Mouse (Mus musculus) limb, embryonic 11.5 days (tissue): Measurements from ENCODE around the gene Irf8. TPM values are rescaled to one million over a fixed set of nuclear protein-coding genes. Genes with fewer than 3 reads are reported as not detected.
"Not testable (repeated sequence)": the region's sequence is repeated elsewhere in the genome, so short reads cannot be mapped to it uniquely, and the experiment has no call there.

Source experiments
- ATAC-seq: fragments of 200-750 bp; cut with Nextera tagmentation; 2 replicates; pipeline ENCODE4 v1.8.0; 2017; ENCODE audit warnings: low read depth; ENCODE audit not compliant: insufficient number of reproducible peaks, low FRiP score, low TSS enrichment
- DNase-seq: peaks from one replicate; pipeline ENCODE4 v3.0.0-alpha.2; 2015; ENCODE audit warnings: low spot score
- H3K27ac ChIP-seq: fragments of 300-500 bp; sonication (generic); replicated peaks from 2 replicates; pipeline ENCODE4 v1.5.1; 2014; ENCODE audit warnings: low read depth, mild to moderate bottlenecking, low read length
- H3K27me3 ChIP-seq: fragments of 300-500 bp; sonication (generic); 2 replicates; pipeline ENCODE4 v1.6.1; 2014; ENCODE audit warnings: mild to moderate bottlenecking, low read length, mixed read lengths; ENCODE audit not compliant: control insufficient read depth, insufficient read depth
- H3K36me3 ChIP-seq: fragments of 300-500 bp; sonication (generic); 2 replicates; pipeline ENCODE4 v1.6.1; 2014; ENCODE audit warnings: mild to moderate bottlenecking, low read length, moderate library complexity, mixed read lengths; ENCODE audit not compliant: control insufficient read depth, insufficient read depth
- H3K4me1 ChIP-seq: fragments of 300-500 bp; sonication (generic); 2 replicates; pipeline ENCODE4 v1.6.1; 2014; ENCODE audit warnings: low read length, mixed read lengths; ENCODE audit not compliant: control insufficient read depth, insufficient read depth
- H3K4me2 ChIP-seq: fragments of 300-500 bp; sonication (generic); 2 replicates; pipeline ENCODE4 v1.6.1; 2014; ENCODE audit warnings: low read depth, mild to moderate bottlenecking, moderate library complexity; ENCODE audit not compliant: severe bottlenecking
- H3K4me3 ChIP-seq: fragments of 300-500 bp; sonication (generic); 2 replicates; pipeline ENCODE4 v1.5.1; 2014; ENCODE audit warnings: low read depth, low read length
- H3K9ac ChIP-seq: fragments of 300-500 bp; sonication (generic); 2 replicates; pipeline ENCODE4 v1.6.1; 2014; ENCODE audit warnings: mild to moderate bottlenecking, low read length
- H3K9me3 ChIP-seq: fragments of 300-500 bp; sonication (generic); 2 replicates; pipeline ENCODE4 v1.6.1; 2016; ENCODE audit warnings: low read length; ENCODE audit not compliant: control insufficient read depth
- WGBS: fragments of 180-500 bp; shearing (Covaris S2); extraction: QIAGEN DNeasy Blood & Tissue Kit; methylation state at CpG from one replicate; pipeline ENCODE4 v1.1.7; 2014; 5-methylcytosine and 5-hydroxymethylcytosine counted together
- polyA plus RNA-seq: library from polyadenylated mRNA; unstranded; fragments of >200 nt; fragmentation: Nextera tagmentation; extraction: Ambion mirVana; gene quantifications from 2 replicates; pipeline ENCODE4 v1.2.1, GENCODE M21; 2014

Gene Irf8
- polyA plus RNA-seq, 1 experiment from 2014 or later = 2.4 TPM

- no peaks in the 10 kb centered on the region for H3K36me3 ChIP-seq
- H3K9ac ChIP-seq = no peak overlapping the region
- no peak overlapping the region for H3K4me2 ChIP-seq
- H3K27me3 ChIP-seq = no peaks in the 10 kb centered on the region
- no peak overlapping the region for H3K27ac ChIP-seq
- H3K4me3 ChIP-seq = no peak overlapping the region
- 0 out of 2 replicates have a peak, but pooled peaks cover 3% of the 10 kb centered on the region for H3K4me1 ChIP-seq
- 83% methylated on average over 10 of the region's 10 CpGs for WGBS
- ATAC-seq (no peak), DNase-seq (no peak)
- no peaks in the 10 kb centered on the region for H3K9me3 ChIP-seq
These were observed 27.0 kb upstream of the Irf8 start for GRCm38 (mm10) chr8:120709176-120709575.

DNA sequence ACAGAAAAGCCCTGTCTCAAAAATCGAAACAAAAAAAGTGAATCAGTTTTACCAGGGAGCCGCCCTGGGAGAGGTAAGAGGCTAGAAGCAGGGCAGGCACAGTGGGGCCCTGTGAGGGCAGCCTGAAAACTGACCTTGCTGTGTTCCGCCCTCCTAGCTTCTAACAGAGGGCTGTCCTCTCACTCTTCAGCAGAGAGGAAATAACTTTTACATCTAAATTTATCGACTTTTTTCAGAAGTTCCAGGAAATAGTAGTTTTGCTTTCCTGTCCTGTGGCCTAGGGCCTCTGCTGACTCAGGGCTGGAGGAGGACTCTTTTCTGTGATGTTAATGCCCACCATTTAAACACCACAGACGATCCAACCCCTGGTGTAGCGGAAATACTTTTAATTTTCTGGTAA is 21.0 kb upstream of the Irf8 start:
- H3K9me3 ChIP-seq = no peaks in the 10 kb centered on the region

DNA sequence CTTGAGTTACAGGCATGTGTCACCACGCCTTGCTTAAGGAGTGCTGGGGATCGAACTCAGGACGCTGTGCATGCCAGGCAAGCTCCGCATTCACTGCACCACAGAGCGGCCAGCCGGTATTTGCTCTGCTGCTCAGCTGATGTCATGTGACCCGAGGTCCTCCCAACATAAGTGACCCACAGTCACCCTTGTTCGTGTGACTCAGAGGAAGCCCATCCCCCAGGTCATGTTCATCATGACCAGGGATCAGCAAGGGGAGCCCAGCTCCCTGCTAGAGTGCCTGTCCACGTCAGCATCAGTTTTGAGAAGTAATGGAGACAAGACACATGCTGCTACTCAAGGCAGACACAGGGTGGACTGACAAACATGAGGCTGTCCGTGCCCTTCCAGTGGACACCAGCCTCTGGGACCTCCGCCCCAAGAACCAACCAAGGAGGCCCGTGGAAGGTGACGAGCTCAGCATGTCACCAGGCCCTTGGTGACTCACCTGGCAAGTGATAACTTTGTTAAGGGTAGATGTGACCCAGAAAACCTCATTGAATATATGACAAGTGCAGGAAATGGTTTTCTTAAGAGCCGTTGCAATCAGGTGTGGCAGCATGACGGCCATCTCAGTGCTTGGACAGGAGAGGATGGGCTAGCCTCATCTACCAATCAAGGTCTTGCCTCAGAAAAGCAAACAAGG is 20.0 kb upstream of the Irf8 start:
- DNase-seq (no peak), ATAC-seq (no peak)
- no peaks in the 10 kb centered on the region for H3K36me3 ChIP-seq
- no peak overlapping the region for H3K9ac ChIP-seq
- no peaks in the 10 kb centered on the region for H3K27me3 ChIP-seq
- 79% methylated on average over 15 of the region's 15 CpGs for WGBS
- H3K4me3 ChIP-seq = no peak overlapping the region
- H3K4me1 ChIP-seq = no peaks in the 10 kb centered on the region
- H3K9me3 ChIP-seq = no peaks in the 10 kb centered on the region
- no peak overlapping the region for H3K4me2 ChIP-seq
- no peak overlapping the region for H3K27ac ChIP-seq

More for the DNA sequence above, 21.0 kb upstream of the Irf8 start:
- Histone ChIP-seq H3K4me3 (no peak overlapping the region), H3K27ac (no peak overlapping the region), H3K27me3 (no peaks in the 10 kb centered on the region), H3K4me2 (no peak overlapping the region), H3K36me3 (no peaks in the 10 kb centered on the region), H3K4me1 (no peaks in the 10 kb centered on the region), H3K9ac (no peak overlapping the region)
- no peak for ATAC-seq
- DNase-seq = no peak
- 81% methylated on average over 6 of the region's 6 CpGs for WGBS

GRCm38 (mm10) chr8:120719586-120720236 is 16.4 kb upstream of the Irf8 start:
- DNase-seq = no peak

GRCm38 (mm10) chr8:120723025-120723424 is 13.1 kb upstream of the Irf8 start:
- Histone ChIP-seq H3K27ac (no peak overlapping the region), H3K4me1 (0 out of 2 replicates have a peak, but pooled peaks cover 2% of the 10 kb centered on the region), H3K9me3 (0 out of 2 replicates have a peak, but pooled peaks cover 2% of the 10 kb centered on the region), H3K4me3 (no peak overlapping the region), H3K27me3 (no peaks in the 10 kb centered on the region), H3K4me2 (no peak overlapping the region), H3K9ac (no peak overlapping the region), H3K36me3 (no peaks in the 10 kb centered on the region)
- WGBS = 68% methylated on average over 6 of the region's 6 CpGs
- no peak for DNase-seq
- no peak for ATAC-seq

More at GRCm38 (mm10) chr8:120719586-120720236, 16.4 kb upstream of the Irf8 start:
- Histone ChIP-seq H3K9me3 (0 out of 2 replicates have a peak, but pooled peaks cover 2% of the 10 kb centered on the region), H3K4me3 (no peak overlapping the region), H3K27me3 (no peaks in the 10 kb centered on the region), H3K4me1 (no peaks in the 10 kb centered on the region), H3K27ac (no peak overlapping the region), H3K9ac (no peak overlapping the region), H3K36me3 (no peaks in the 10 kb centered on the region), H3K4me2 (no peak overlapping the region)
- no peak for ATAC-seq
- 74% methylated on average over 19 of the region's 19 CpGs for WGBS

- not testable (repeated sequence) for H3K4me1 ChIP-seq, ATAC-seq, H3K9ac ChIP-seq, H3K27me3 ChIP-seq, H3K36me3 ChIP-seq, H3K27ac ChIP-seq, DNase-seq, H3K4me2 ChIP-seq, H3K9me3 ChIP-seq, H3K4me3 ChIP-seq
- 92% methylated on average over 2 of the region's 4 CpGs for WGBS
These were observed 12.1 kb upstream of the Irf8 start for GRCm38 (mm10) chr8:120724096-120724495.

- no peak overlapping the region for H3K27ac ChIP-seq
- H3K9me3 ChIP-seq = 0 out of 2 replicates have a peak, but pooled peaks cover 2% of the 10 kb centered on the region
- H3K4me1 ChIP-seq = 0 out of 2 replicates have a peak, but pooled peaks cover 2% of the 10 kb centered on the region
- H3K36me3 ChIP-seq = no peaks in the 10 kb centered on the region
- H3K27me3 ChIP-seq = no peaks in the 10 kb centered on the region
- 77% methylated on average over 17 of the region's 17 CpGs for WGBS
- no peak for DNase-seq
- H3K9ac ChIP-seq = no peak overlapping the region
- H3K4me3 ChIP-seq = no peak overlapping the region
- H3K4me2 ChIP-seq = no peak overlapping the region
- ATAC-seq = no peak
These were observed 11.2 kb upstream of the Irf8 start for GRCm38 (mm10) chr8:120724816-120725575.

DNA sequence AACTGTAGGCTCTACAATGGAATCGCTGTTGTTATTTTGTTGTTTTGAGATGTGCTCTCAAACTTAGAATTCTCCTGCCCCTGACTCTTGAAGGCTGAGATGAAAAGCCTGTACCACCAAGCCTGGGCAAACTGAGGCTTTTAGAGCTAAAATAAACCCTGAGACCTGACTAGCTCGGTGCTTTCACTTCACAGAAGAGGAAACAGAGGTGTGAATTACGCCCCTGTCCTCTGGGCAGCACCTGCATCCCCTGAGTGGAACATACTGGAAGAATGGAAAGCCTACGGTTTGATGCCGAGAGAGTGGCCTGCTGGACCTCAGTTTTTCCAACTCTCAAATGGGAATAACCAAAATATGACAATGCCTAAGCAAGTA is 10.6 kb upstream of the Irf8 start:
- Histone ChIP-seq H3K27ac (no peak overlapping the region), H3K36me3 (no peaks in the 10 kb centered on the region)

More for the DNA sequence above, 10.6 kb upstream of the Irf8 start:
- Histone ChIP-seq H3K27me3 (no peaks in the 10 kb centered on the region), H3K9ac (no peak overlapping the region), H3K9me3 (0 out of 2 replicates have a peak, but pooled peaks cover 2% of the 10 kb centered on the region), H3K4me3 (no peak overlapping the region), H3K4me2 (no peak overlapping the region), H3K4me1 (0 out of 2 replicates have a peak, but pooled peaks cover 2% of the 10 kb centered on the region)
- WGBS = 79% methylated on average over 5 of the region's 5 CpGs
- ATAC-seq (no peak), DNase-seq (no peak)
